Mouse (Mus musculus): ENCODE measurements around the gene Sys1.

DNA sequence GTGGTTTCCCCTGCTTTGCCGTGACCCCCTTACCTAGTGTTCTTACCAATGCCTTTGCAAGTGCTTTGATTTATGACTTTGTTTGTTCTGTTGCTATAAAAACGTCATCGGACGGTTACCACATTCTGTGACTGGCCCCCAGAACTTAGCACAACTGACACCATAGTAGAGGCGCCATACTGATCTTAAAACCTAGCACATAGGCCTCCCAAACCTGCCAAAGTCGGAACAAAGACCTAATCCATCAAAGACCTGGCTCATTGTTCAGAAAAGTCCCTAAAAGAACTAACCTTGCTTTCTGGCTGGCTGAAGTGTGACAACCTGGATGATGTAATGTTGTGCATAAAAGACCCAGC, 62.4 kb downstream of the Sys1 start:
- TF ChIP-seq RCOR1 (IDR thresholded peaks at IDR 0.05; ENCODE audit: low read depth, low read length) (no peak), CTCF (IDR thresholded peaks at IDR 0.05 in 2 of 3, conservative IDR thresholded peaks at IDR 0.05 in 1 of 3; ENCODE audit: control insufficient read depth in 1 of 3, insufficient read depth in 1 of 3, low read depth in 2 of 3, low read length in 3 of 3, poor library complexity in 1 of 3, severe bottlenecking in 1 of 3) (no peak)
